8 mouse cellular contexts compared by ENCODE assay signal in the genomic region with DNA sequence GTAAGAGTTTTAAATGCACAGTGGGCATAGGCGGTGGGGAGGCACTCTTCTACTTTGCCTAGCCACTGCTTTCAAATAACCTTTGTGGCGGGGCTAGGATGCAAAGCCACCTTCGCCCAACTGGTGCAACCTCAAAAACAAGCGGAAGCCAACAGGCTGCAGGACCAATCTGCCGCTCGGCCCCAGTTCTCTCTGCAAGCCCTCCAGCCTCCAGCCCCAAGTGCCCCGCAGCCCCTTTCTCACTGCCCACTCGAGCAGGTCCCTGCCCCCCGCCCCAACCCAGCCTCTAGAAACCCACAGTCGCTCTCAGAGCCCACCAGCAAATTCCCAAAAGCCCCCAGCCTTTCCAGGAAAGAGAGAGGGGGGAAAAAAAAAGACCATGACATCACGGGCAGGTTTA.
DNase-seq lines count a peak whose midpoint lies in the region; ATAC-seq lines count a peak whose summit lies in the region.

No protein-coding gene starts in this region.

- DNase-seq in cerebellum, adult 11-12 months, result peak; percentile 34
- no peak for DNase-seq in cerebellum, adult 9-10 months
- peak; percentile 26 for DNase-seq in ES-CJ7 (ENCODE audit: low read depth, low spot score)
- peak; percentile 70 for DNase-seq in embryo, embryonic 11 days
- peak; percentile 47 to 51 for DNase-seq in heart, postnatal 36 days
- peak; percentile 68 for DNase-seq in limb, embryonic 10.5 days (ENCODE audit: low spot score)

- intact Hi-C loops in heart, postnatal 36 days (cut with DNase I), result loop anchor here (2.0 to 5.0 kb wide), 4 partner anchors 148 to 443 kb away; partner anchors contain the start of gene Atg10

- no peaks in the 10 kb centered on the region for H3K9me3 ChIP-seq in limb, embryonic 10.5 days (replicated peaks)
- no peaks in the 10 kb centered on the region for H3K9me3 ChIP-seq in midbrain, embryonic 12.5 days
- no peaks in the 10 kb centered on the region for H3K9me3 ChIP-seq in stomach, embryonic 16.5 days (replicated peaks; ENCODE audit: control insufficient read depth, low read length)

- peak overlapping the region; percentile 54 for H3K4me3 ChIP-seq in limb, embryonic 10.5 days
- peak overlapping the region; percentile 39 for H3K4me3 ChIP-seq in midbrain, embryonic 12.5 days
- peak overlapping the region; percentile 49 for H3K4me3 ChIP-seq in stomach, embryonic 16.5 days (replicated peaks; ENCODE audit: low read length)

- H3K4me2 ChIP-seq in midbrain, embryonic 12.5 days (replicated peaks), result peak overlapping the region; percentile 74
- H3K4me2 ChIP-seq in stomach, embryonic 16.5 days (ENCODE audit: low read depth, low read length), result peak overlapping the region; percentile 77

- peaks cover 76% of the 10 kb centered on the region for H3K4me1 ChIP-seq in limb, embryonic 10.5 days
- H3K4me1 ChIP-seq in midbrain, embryonic 12.5 days, result peaks cover 57% of the 10 kb centered on the region
- peaks cover 40% of the 10 kb centered on the region for H3K4me1 ChIP-seq in stomach, embryonic 16.5 days (ENCODE audit: control insufficient read depth, insufficient read depth, low read length)

- H3K27me3 ChIP-seq in limb, embryonic 10.5 days (ENCODE audit: low read depth, poor library complexity, severe bottlenecking), result no peaks in the 10 kb centered on the region
- H3K27me3 ChIP-seq in midbrain, embryonic 12.5 days, result no peaks in the 10 kb centered on the region
- H3K27me3 ChIP-seq in stomach, embryonic 16.5 days (ENCODE audit: control insufficient read depth, insufficient read depth, low read length), result no peaks in the 10 kb centered on the region

- no peaks in the 10 kb centered on the region for H3K36me3 ChIP-seq in limb, embryonic 10.5 days
- H3K36me3 ChIP-seq in midbrain, embryonic 12.5 days, result no peaks in the 10 kb centered on the region
- H3K36me3 ChIP-seq in stomach, embryonic 16.5 days (ENCODE audit: control insufficient read depth, insufficient read depth, low read length), result no peaks in the 10 kb centered on the region

- peak overlapping the region; percentile 99 for H3K27ac ChIP-seq in limb, embryonic 10.5 days
- peak overlapping the region; percentile 97 for H3K27ac ChIP-seq in midbrain, embryonic 12.5 days (replicated peaks)
- peak overlapping the region; percentile 99 for H3K27ac ChIP-seq in stomach, embryonic 16.5 days (ENCODE audit: low read length)

- 2% methylated on average over 11 of the region's 11 CpGs for WGBS in limb, embryonic 10.5 days
- under 1% methylated on average over 11 of the region's 11 CpGs for WGBS in midbrain, embryonic 12.5 days
- 4% methylated on average over 11 of the region's 11 CpGs for WGBS in stomach, embryonic 16.5 days

- peak overlapping the region; percentile 60 for H3K9ac ChIP-seq in midbrain, embryonic 12.5 days (replicated peaks)
- peak overlapping the region; percentile 80 for H3K9ac ChIP-seq in stomach, embryonic 16.5 days (ENCODE audit: low read length)

- ATAC-seq in midbrain, embryonic 12.5 days (ENCODE audit: low FRiP score, low read depth), result peak; percentile 63
- ATAC-seq in stomach, embryonic 16.5 days (ENCODE audit: insufficient read depth, low FRiP score), result peak; percentile 30; the same call in 1 of the 2 replicates
